Mouse (Mus musculus) limb, embryonic 13.5 days (tissue): ENCODE measurements around the gene Olfr231. TPM values are rescaled to one million over a fixed set of nuclear protein-coding genes. Genes with fewer than 3 reads are reported as not detected.

Experiments used
- ATAC-seq: fragments of 200-750 bp; cut with Nextera tagmentation; 2 replicates; pipeline ENCODE4 v1.8.0; 2017; ENCODE audit warnings: low read depth, moderate number of reproducible peaks, moderate TSS enrichment; ENCODE audit not compliant: low FRiP score
- H3K27ac ChIP-seq: fragments of 300-500 bp; sonication (generic); 2 replicates; pipeline ENCODE4 v1.5.1; 2015; ENCODE audit warnings: inconsistent platforms, mild to moderate bottlenecking, moderate library complexity
- H3K27me3 ChIP-seq: fragments of 300-500 bp; sonication (generic); 2 replicates; pipeline ENCODE4 v1.6.1; 2015; ENCODE audit warnings: mild to moderate bottlenecking, inconsistent platforms
- H3K36me3 ChIP-seq: fragments of 300-500 bp; sonication (generic); 2 replicates; pipeline ENCODE4 v1.6.1; 2015; ENCODE audit warnings: inconsistent platforms, mild to moderate bottlenecking, moderate library complexity
- H3K4me1 ChIP-seq: fragments of 300-500 bp; sonication (generic); 2 replicates; pipeline ENCODE4 v1.6.1; 2015; ENCODE audit warnings: inconsistent platforms
- H3K4me2 ChIP-seq: fragments of 300-500 bp; sonication (generic); replicated peaks from 2 replicates; pipeline ENCODE4 v1.6.1; 2015; ENCODE audit warnings: inconsistent platforms, mild to moderate bottlenecking, moderate library complexity
- H3K4me3 ChIP-seq: fragments of 300-500 bp; sonication (generic); 2 replicates; pipeline ENCODE4 v1.5.1; 2015; ENCODE audit warnings: moderate library complexity, mild to moderate bottlenecking, inconsistent platforms
- H3K9ac ChIP-seq: fragments of 300-500 bp; sonication (generic); 2 replicates; pipeline ENCODE4 v1.6.1; 2015; ENCODE audit warnings: mild to moderate bottlenecking, inconsistent platforms
- H3K9me3 ChIP-seq: fragments of 300-500 bp; sonication (generic); 2 replicates; pipeline ENCODE4 v1.6.1; 2016; ENCODE audit warnings: inconsistent platforms
- WGBS: fragments of 180-500 bp; shearing (Covaris S2); methylation state at CpG from one replicate; pipeline ENCODE4 v1.1.7; 2015; 5-methylcytosine and 5-hydroxymethylcytosine counted together
- polyA plus RNA-seq: library from polyadenylated mRNA; unstranded; fragments of >200 nt; fragmentation: Nextera tagmentation; extraction: Ambion mirVana; gene quantifications from 2 replicates; pipeline ENCODE4 v1.2.1, GENCODE M21; 2015

Gene Olfr231
- polyA plus RNA-seq, 1 experiment from 2014 or later, result not detected

- no peak within 1 kb of the TSS for H3K9ac ChIP-seq
- no peak for ATAC-seq
- WGBS, result 84% methylated on average over 2 of the region's 2 CpGs
Observed at GRCm38 (mm10) chr1:174084031-174084430, 36.9 kb downstream of the Olfr231 start, which contains the start of gene Olfr429. Olfr429 (plus strand) TSS chr1:174084331.

GRCm38 (mm10) chr1:174066305-174066704 is 54.7 kb downstream of the Olfr231 start, which contains the start of gene Olfr430:
Olfr430 (plus strand) TSS chr1:174066605.
- Histone ChIP-seq H3K27ac (no peak within 1 kb of the TSS), H3K36me3 (no peaks in the 10 kb centered on the region), H3K4me2 (no peak within 1 kb of the TSS), H3K9me3 (no peaks in the 10 kb centered on the region), H3K4me3 (no peak within 1 kb of the TSS), H3K9ac (no peak within 1 kb of the TSS), H3K27me3 (no peaks in the 10 kb centered on the region), H3K4me1 (no peaks in the 10 kb centered on the region)
- 86% methylated on average over 3 of the region's 3 CpGs for WGBS
- ATAC-seq, result no peak

More at GRCm38 (mm10) chr1:174084031-174084430, 36.9 kb downstream of the Olfr231 start, which contains the start of gene Olfr429:
- Histone ChIP-seq H3K36me3 (no peaks in the 10 kb centered on the region), H3K4me1 (no peaks in the 10 kb centered on the region), H3K27ac (no peak within 1 kb of the TSS), H3K4me3 (no peak within 1 kb of the TSS), H3K4me2 (no peak within 1 kb of the TSS), H3K27me3 (no peaks in the 10 kb centered on the region), H3K9me3 (no peaks in the 10 kb centered on the region)

Other genes starting within 250 kb of the Olfr231 start
- gene Ifi211, start 208.1 kb downstream of the Olfr231 start, polyA plus RNA-seq, result 0.48 and 0.72 TPM in 2 replicates
- gene Mndal, start 178.7 kb downstream of the Olfr231 start, polyA plus RNA-seq, result 1.1 and 1.7 TPM in 2 replicates
- gene Ifi203, start 178.5 kb downstream of the Olfr231 start, polyA plus RNA-seq, result 0.70 and 0.78 TPM in 2 replicates
- gene Ifi202b, start 138.4 kb downstream of the Olfr231 start, polyA plus RNA-seq, result 0.57 and 0.60 TPM in 2 replicates
- gene Ifi205, start 89.4 kb downstream of the Olfr231 start, polyA plus RNA-seq, result 0.22 and 0.29 TPM in 2 replicates
- gene Olfr433, start 80.5 kb downstream of the Olfr231 start, polyA plus RNA-seq, result 0.05 TPM in 1 of 2 replicates, not detected in the other
- not detected in 2 replicates for gene Olfr432, start 72.0 kb downstream of the Olfr231 start, polyA plus RNA-seq
- gene Olfr430, start 54.6 kb downstream of the Olfr231 start, polyA plus RNA-seq, result not detected in 2 replicates
- not detected in 2 replicates for gene Olfr429, start 36.8 kb downstream of the Olfr231 start, polyA plus RNA-seq
- not detected in 2 replicates for gene Olfr427, start 24.3 kb downstream of the Olfr231 start, polyA plus RNA-seq
- gene Olfr424, start 10.4 kb upstream of the Olfr231 start, polyA plus RNA-seq, result not detected in 2 replicates
- not detected in 2 replicates for gene Olfr420, start 34.5 kb upstream of the Olfr231 start, polyA plus RNA-seq
- gene Spta1, start 51.6 kb upstream of the Olfr231 start, polyA plus RNA-seq, result 0.27 and 0.59 TPM in 2 replicates
- gene Olfr419, start 130.9 kb upstream of the Olfr231 start, polyA plus RNA-seq, result not detected in 2 replicates
- not detected in 2 replicates for gene Mptx1, start 209.4 kb upstream of the Olfr231 start, polyA plus RNA-seq
- gene Olfr417, start 244.0 kb upstream of the Olfr231 start, polyA plus RNA-seq, result not detected in 2 replicates